9 mouse cellular contexts compared by ENCODE assay signal in genomic region chr12:35896764-35897282, GRCm38 (mm10). TPM values are rescaled to one million over a fixed set of nuclear protein-coding genes. Genes with fewer than 3 reads are reported as not detected.
DNase-seq lines count a peak whose midpoint lies in the region; ATAC-seq and TF ChIP-seq lines count a peak whose summit lies in the region.
"Had no signal": no experiment of that assay in that cellular context is flagged by ENCODE, and none has a peak within 500 bp of the region (broad histone marks: within the 10 kb centered on the region; RNA-seq: fewer than 3 reads in every experiment).

No protein-coding gene starts in this region.

- no peak for DNase-seq in cerebellum, adult 2 months
- DNase-seq in cerebellum, adult 8-10 months = no peak
- DNase-seq in right cerebral cortex, adult 2 months (ENCODE audit: low spot score in 2 of 2) = peak; percentile 12 to 21
- no peak for DNase-seq in right cerebral cortex, adult 18-20 months
- DNase-seq in liver, embryonic 13.5 days = no peak
- no peak for DNase-seq in adrenal gland, postnatal 36 days
- DNase-seq in thymus, postnatal 14 days = no peak
- no peak for DNase-seq in ovary, postnatal 10 days (ENCODE audit: low spot score)
- DNase-seq: layer of hippocampus, adult 9-11 months had no signal

- peak overlapping the region; percentile 47 for H3K4me3 ChIP-seq in cerebellum, adult 2 months (replicated peaks; ENCODE audit: insufficient read depth, low read depth, low read length)
- H3K4me3 ChIP-seq in liver, embryonic 13.5 days (replicated peaks) = peak overlapping the region; percentile 14; the same call in 1 of the 2 replicates

- TF ChIP-seq CTCF in cerebellum, adult 2 months (IDR thresholded peaks at IDR 0.05; ENCODE audit: borderline replicate concordance, insufficient read depth, low read depth, low read length) = no peak

- TF ChIP-seq POLR2A in cerebellum, adult 2 months (IDR thresholded peaks at IDR 0.05; ENCODE audit: borderline replicate concordance, insufficient read depth, low read length) = no peak

- no peaks in the 10 kb centered on the region for H3K4me1 ChIP-seq in cerebellum, adult 2 months (ENCODE audit: control insufficient read depth, insufficient read depth, low read length)
- H3K4me1 ChIP-seq in liver, embryonic 13.5 days (replicated peaks) = no peaks in the 10 kb centered on the region

- H3K4me2 ChIP-seq in liver, embryonic 13.5 days = peak overlapping the region; percentile 46

- no peak for ATAC-seq in liver, embryonic 13.5 days (ENCODE audit: low read depth)

- H3K9ac ChIP-seq in liver, embryonic 13.5 days = no peak overlapping the region

- WGBS in cerebellum, adult 2 months = 8% methylated on average over 4 of the region's 4 CpGs
- WGBS in liver, embryonic 13.5 days (ENCODE audit: insufficient replicate concordance) = 37% methylated on average over 4 of the region's 4 CpGs

- H3K36me3 ChIP-seq in liver, embryonic 13.5 days = no peaks in the 10 kb centered on the region

- H3K9me3 ChIP-seq in liver, embryonic 13.5 days (replicated peaks) = no peaks in the 10 kb centered on the region

- no peak overlapping the region for H3K27ac ChIP-seq in cerebellum, adult 2 months (ENCODE audit: insufficient read depth, low read length)
- no peak overlapping the region for H3K27ac ChIP-seq in liver, embryonic 13.5 days

- no peaks in the 10 kb centered on the region for H3K27me3 ChIP-seq in cerebellum, adult 2 months (ENCODE audit: control insufficient read depth, insufficient read depth, low read length)
- H3K27me3 ChIP-seq in liver, embryonic 13.5 days = no peaks in the 10 kb centered on the region

RNA-seq across cellular contexts. Expression of gene Agr3, which starts 28.6 kb away (rescaled TPM):
- not detected in 2 replicates for polyA plus RNA-seq in cerebellum, adult 2 months (2012; rRNA removed)
- polyA plus RNA-seq in liver, embryonic 13.5 days (2015; fragmentation: Nextera tagmentation; extraction: Ambion mirVana) = not detected in 2 replicates
- not detected for total RNA-seq in adrenal gland, postnatal 36 days (2021)

Comparison
In these comparisons a context has a peak if more than half of its experiments do, and no peak if none do; other contexts are left out.
1. DNase-seq: peak in right cerebral cortex, adult 2 months (2 of 2); none in cerebellum, adult 2 months (0 of 2), cerebellum, adult 8-10 months (single experiment), right cerebral cortex, adult 18-20 months (single experiment), liver, embryonic 13.5 days (single experiment), adrenal gland, postnatal 36 days (0 of 2), thymus, postnatal 14 days (single experiment) and ovary, postnatal 10 days (single experiment).